Comparison of ENCODE assay signal across 32 mouse cellular contexts in genomic region chr13:46201029-46201599, GRCm38 (mm10).
DNase-seq lines count a peak whose midpoint lies in the region; ATAC-seq and TF ChIP-seq lines count a peak whose summit lies in the region.
"Had no signal": no experiment of that assay in that cellular context is flagged by ENCODE, and none has a peak within 500 bp of the region (broad histone marks: within the 10 kb centered on the region; RNA-seq: fewer than 3 reads in every experiment).

No protein-coding gene starts in this region.

- TF ChIP-seq CTCF in forebrain, postnatal 0 days (IDR thresholded peaks at IDR 0.05; ENCODE audit: low read depth), result no peak

- TF ChIP-seq POLR2A in limb, embryonic 14.5 days (IDR thresholded peaks at IDR 0.05; ENCODE audit: borderline replicate concordance, extremely low read depth, insufficient read depth, insufficient read length), result no peak

- no peak overlapping the region for H3K4me2 ChIP-seq in forebrain, embryonic 11.5 days (ENCODE audit: low read depth, low read length, severe bottlenecking)
- no peak overlapping the region for H3K4me2 ChIP-seq in forebrain, postnatal 0 days (ENCODE audit: low read depth)
- no peak overlapping the region for H3K4me2 ChIP-seq in embryonic facial prominence, embryonic 15.5 days (replicated peaks)
- H3K4me2 ChIP-seq in limb, embryonic 14.5 days (replicated peaks; ENCODE audit: low read depth, low read length, severe bottlenecking), result no peak overlapping the region
- H3K4me2 ChIP-seq: heart, embryonic 15.5 days; hindbrain, embryonic 15.5 days; liver, embryonic 15.5 days; lung, embryonic 14.5 days; neural tube, embryonic 12.5 days had no signal

- H3K27ac ChIP-seq in forebrain, embryonic 11.5 days (ENCODE audit: low read depth, low read length), result no peak overlapping the region
- no peak overlapping the region for H3K27ac ChIP-seq in forebrain, postnatal 0 days (ENCODE audit: low read depth, low read length)
- 0 out of 2 replicates have a peak overlapping the region, but pooled peaks have one; percentile 3 for H3K27ac ChIP-seq in embryonic facial prominence, embryonic 15.5 days (replicated peaks)
- H3K27ac ChIP-seq in limb, embryonic 14.5 days (replicated peaks; ENCODE audit: low read depth, low read length), result no peak overlapping the region
- H3K27ac ChIP-seq: forebrain, embryonic 10.5 days; heart, embryonic 10.5 days; heart, embryonic 15.5 days; hindbrain, embryonic 15.5 days; layer of hippocampus, adult 2 months; left cerebral cortex, adult 2 months; liver, embryonic 15.5 days; midbrain, embryonic 10.5 days; neural tube, embryonic 12.5 days had no signal

- no peaks in the 10 kb centered on the region for H3K36me3 ChIP-seq in forebrain, embryonic 11.5 days (ENCODE audit: control insufficient read depth, insufficient read depth, low read length)
- H3K36me3 ChIP-seq in forebrain, postnatal 0 days (ENCODE audit: insufficient read depth), result no peaks in the 10 kb centered on the region
- no peaks in the 10 kb centered on the region for H3K36me3 ChIP-seq in embryonic facial prominence, embryonic 15.5 days
- H3K36me3 ChIP-seq in limb, embryonic 14.5 days (ENCODE audit: control insufficient read depth, insufficient read depth, low read length), result no peaks in the 10 kb centered on the region
- H3K36me3 ChIP-seq: forebrain, embryonic 10.5 days; heart, embryonic 10.5 days; heart, embryonic 15.5 days; hindbrain, embryonic 15.5 days; liver, embryonic 15.5 days; midbrain, embryonic 10.5 days; neural tube, embryonic 12.5 days had no signal

- peak; percentile 38 for DNase-seq in forebrain, embryonic 11.5 days (ENCODE audit: low spot score)
- DNase-seq in forebrain, postnatal 0 days, result no peak
- peak; percentile 58 for DNase-seq in embryo, embryonic 11 days
- peak; percentile 55 for DNase-seq in limb, embryonic 14.5 days (ENCODE audit: low spot score)
- DNase-seq in T-cell, adult 2 months (ENCODE audit: low spot score), result no peak
- no peak for DNase-seq in gastrocnemius, postnatal 14 days
- DNase-seq: adrenal gland, postnatal 25 days; cerebellum, adult 18-20 months; cerebellum, postnatal 14 days; gastrocnemius, postnatal 10 days; kidney, adult 11 months; kidney, postnatal 25 days; liver; lung, embryonic 14.5 days; lung, postnatal 14 days; right cerebral cortex, postnatal 4 days; thymus, adult 2 months; thymus, postnatal 36 days had no signal

- H3K4me1 ChIP-seq in forebrain, embryonic 11.5 days (replicated peaks; ENCODE audit: control insufficient read depth, insufficient read depth, low read length), result no peaks in the 10 kb centered on the region
- no peaks in the 10 kb centered on the region for H3K4me1 ChIP-seq in forebrain, postnatal 0 days (ENCODE audit: insufficient read depth)
- H3K4me1 ChIP-seq in embryonic facial prominence, embryonic 15.5 days, result peaks cover 7% of the 10 kb centered on the region
- H3K4me1 ChIP-seq in limb, embryonic 14.5 days (ENCODE audit: control insufficient read depth, insufficient read depth, low read length), result no peaks in the 10 kb centered on the region
- H3K4me1 ChIP-seq: heart, embryonic 10.5 days; heart, embryonic 15.5 days; liver, embryonic 15.5 days; neural tube, embryonic 12.5 days had no signal

- H3K9me3 ChIP-seq in forebrain, embryonic 11.5 days (ENCODE audit: control insufficient read depth, low read length), result no peaks in the 10 kb centered on the region
- no peaks in the 10 kb centered on the region for H3K9me3 ChIP-seq in forebrain, postnatal 0 days (ENCODE audit: low read length)
- no peaks in the 10 kb centered on the region for H3K9me3 ChIP-seq in embryonic facial prominence, embryonic 15.5 days (replicated peaks)
- no peaks in the 10 kb centered on the region for H3K9me3 ChIP-seq in limb, embryonic 14.5 days (ENCODE audit: control insufficient read depth, low read length)
- H3K9me3 ChIP-seq: heart, embryonic 10.5 days; heart, embryonic 15.5 days; hindbrain, embryonic 15.5 days; liver, embryonic 15.5 days; neural tube, embryonic 12.5 days had no signal

- 81% methylated on average over 14 of the region's 14 CpGs for WGBS in forebrain, embryonic 11.5 days
- 70% methylated on average over 14 of the region's 14 CpGs for WGBS in forebrain, postnatal 0 days
- WGBS in embryonic facial prominence, embryonic 15.5 days, result 36% methylated on average over 14 of the region's 14 CpGs
- WGBS in limb, embryonic 14.5 days, result 52% methylated on average over 14 of the region's 14 CpGs

- no peak overlapping the region for H3K4me3 ChIP-seq in forebrain, embryonic 11.5 days (ENCODE audit: low read depth, low read length)
- no peak overlapping the region for H3K4me3 ChIP-seq in forebrain, postnatal 0 days (ENCODE audit: low read depth, low read length)
- no peak overlapping the region for H3K4me3 ChIP-seq in embryonic facial prominence, embryonic 15.5 days (replicated peaks)
- no peak overlapping the region for H3K4me3 ChIP-seq in limb, embryonic 14.5 days (replicated peaks; ENCODE audit: low read length)
- H3K4me3 ChIP-seq: forebrain, embryonic 10.5 days; heart, embryonic 10.5 days; heart, embryonic 15.5 days; hindbrain, embryonic 15.5 days; layer of hippocampus, adult 2 months; left cerebral cortex, adult 2 months; liver, embryonic 15.5 days; midbrain, embryonic 10.5 days; myocyte; neural tube, embryonic 12.5 days had no signal

- H3K9ac ChIP-seq in forebrain, embryonic 11.5 days (ENCODE audit: low read length), result no peak overlapping the region
- H3K9ac ChIP-seq in forebrain, postnatal 0 days, result no peak overlapping the region
- no peak overlapping the region for H3K9ac ChIP-seq in embryonic facial prominence, embryonic 15.5 days
- H3K9ac ChIP-seq in limb, embryonic 14.5 days (ENCODE audit: low read depth, low read length, severe bottlenecking), result no peak overlapping the region
- H3K9ac ChIP-seq: heart, embryonic 15.5 days; hindbrain, embryonic 15.5 days; liver, embryonic 15.5 days; lung, embryonic 14.5 days; neural tube, embryonic 12.5 days had no signal

- intact Hi-C loops in gastrocnemius, postnatal 14 days (cut with DNase I; ENCODE audit: low total_unique reads), result no loop called here

- no peak for ATAC-seq in forebrain, embryonic 11.5 days (replicated peaks; ENCODE audit: low FRiP score)
- no peak for ATAC-seq in forebrain, postnatal 0 days
- 0 out of 2 replicates have a peak, but pooled peaks have one; percentile 51 for ATAC-seq in embryonic facial prominence, embryonic 15.5 days (ENCODE audit: insufficient number of reproducible peaks, low FRiP score, low TSS enrichment, low read depth)
- no peak for ATAC-seq in limb, embryonic 14.5 days (ENCODE audit: low FRiP score, low read depth)
- ATAC-seq: forebrain, embryonic 16.5 days; inflammation-experienced regulatory T-cells, adult 6 months; Patski had no signal

- H3K27me3 ChIP-seq in forebrain, embryonic 11.5 days (ENCODE audit: control insufficient read depth, insufficient read depth, low read length), result no peaks in the 10 kb centered on the region
- H3K27me3 ChIP-seq in forebrain, postnatal 0 days (ENCODE audit: insufficient read depth, low read length), result no peaks in the 10 kb centered on the region
- no peaks in the 10 kb centered on the region for H3K27me3 ChIP-seq in embryonic facial prominence, embryonic 15.5 days
- no peaks in the 10 kb centered on the region for H3K27me3 ChIP-seq in limb, embryonic 14.5 days (ENCODE audit: control insufficient read depth, insufficient read depth, low read length)
- H3K27me3 ChIP-seq: heart, embryonic 15.5 days; hindbrain, embryonic 15.5 days; liver, embryonic 15.5 days; neural tube, embryonic 12.5 days; Patski had no signal

Comparison
In these comparisons a context has a peak if more than half of its experiments do, and no peak if none do; other contexts are left out.
1. DNase-seq: peak in forebrain, embryonic 11.5 days (single experiment), embryo, embryonic 11 days (single experiment) and limb, embryonic 14.5 days (single experiment); none in forebrain, postnatal 0 days (single experiment), T-cell, adult 2 months (single experiment) and gastrocnemius, postnatal 14 days (single experiment).